Mouse (Mus musculus) liver, embryonic 12.5 days (tissue): Measurements from ENCODE around the gene Ttc7. TPM values are rescaled to one million over a fixed set of nuclear protein-coding genes. Genes with fewer than 3 reads are reported as not detected.

ENCODE experiments used
- ATAC-seq: fragments of 200-750 bp; cut with Nextera tagmentation; 2 replicates; pipeline ENCODE4 v1.8.0; 2017; ENCODE audit warnings: moderate number of reproducible peaks, mild to moderate bottlenecking, moderate library complexity
- H3K27ac ChIP-seq: fragments of 300-500 bp; sonication (generic); 2 replicates; pipeline ENCODE4 v1.5.1; 2016; ENCODE audit warnings: mild to moderate bottlenecking
- H3K27me3 ChIP-seq: fragments of 300-500 bp; sonication (generic); replicated peaks from 2 replicates; pipeline ENCODE4 v1.6.1; 2016; ENCODE audit warnings: mild to moderate bottlenecking, moderate library complexity
- H3K36me3 ChIP-seq: fragments of 300-500 bp; sonication (generic); 2 replicates; pipeline ENCODE4 v1.6.1; 2016; ENCODE audit warnings: mild to moderate bottlenecking, moderate library complexity
- H3K4me1 ChIP-seq: fragments of 300-500 bp; sonication (generic); 2 replicates; pipeline ENCODE4 v1.6.1; 2016
- H3K4me2 ChIP-seq: fragments of 300-500 bp; sonication (generic); 2 replicates; pipeline ENCODE4 v1.6.1; 2016; ENCODE audit warnings: mild to moderate bottlenecking, moderate library complexity
- H3K4me3 ChIP-seq: fragments of 300-500 bp; sonication (generic); 2 replicates; pipeline ENCODE4 v1.5.1; 2016; ENCODE audit warnings: mild to moderate bottlenecking, moderate library complexity
- H3K9ac ChIP-seq: fragments of 300-500 bp; sonication (generic); 2 replicates; pipeline ENCODE4 v1.6.1; 2016; ENCODE audit warnings: mild to moderate bottlenecking, moderate library complexity
- H3K9me3 ChIP-seq: fragments of 300-500 bp; sonication (generic); replicated peaks from 2 replicates; pipeline ENCODE4 v1.6.1; 2016; ENCODE audit warnings: mild to moderate bottlenecking, moderate library complexity
- WGBS: fragments of 180-500 bp; shearing (Covaris S2); methylation state at CpG from one replicate; pipeline ENCODE4 v1.1.7; 2016; ENCODE audit not compliant: insufficient replicate concordance; 5-methylcytosine and 5-hydroxymethylcytosine counted together
- polyA plus RNA-seq: library from polyadenylated mRNA; unstranded; fragments of >200 nt; fragmentation: Nextera tagmentation; extraction: Ambion mirVana; gene quantifications from 2 replicates; pipeline ENCODE4 v1.2.1, GENCODE M21; 2016

Gene Ttc7
- polyA plus RNA-seq, 1 experiment from 2014 or later: 17.0 TPM

GRCm38 (mm10) chr17:87364108-87364507 lies 81.4 kb downstream of the Ttc7 start:
- no peak overlapping the region for H3K4me2 ChIP-seq
- peaks cover 22% of the 10 kb centered on the region for H3K36me3 ChIP-seq
- 78% methylated on average over 15 of the region's 15 CpGs for WGBS
- no peak overlapping the region for H3K4me3 ChIP-seq
- H3K9ac ChIP-seq: no peak overlapping the region
- H3K27ac ChIP-seq: no peak overlapping the region
- no peak for ATAC-seq
- peaks cover 42% of the 10 kb centered on the region for H3K4me1 ChIP-seq
- no peaks in the 10 kb centered on the region for H3K27me3 ChIP-seq
- no peaks in the 10 kb centered on the region for H3K9me3 ChIP-seq

- no peak overlapping the region for H3K4me3 ChIP-seq
- peak; percentile 89 for ATAC-seq
- H3K4me2 ChIP-seq: peak overlapping the region; percentile 46
- peak overlapping the region; percentile 46; the same call in 1 of the 2 replicates for H3K27ac ChIP-seq
- H3K27me3 ChIP-seq: no peaks in the 10 kb centered on the region
- no peaks in the 10 kb centered on the region for H3K9me3 ChIP-seq
- H3K4me1 ChIP-seq: peaks cover 38% of the 10 kb centered on the region
- peaks cover 17% of the 10 kb centered on the region for H3K36me3 ChIP-seq
- WGBS: 8% methylated on average over 8 of the region's 8 CpGs
- H3K9ac ChIP-seq: peak overlapping the region; percentile 23; the same call in 1 of the 2 replicates
Measured at GRCm38 (mm10) chr17:87365268-87365667, 82.6 kb downstream of the Ttc7 start.

GRCm38 (mm10) chr17:87366520-87366919 lies 83.8 kb downstream of the Ttc7 start:
- 48% methylated on average over 2 of the region's 2 CpGs for WGBS
- H3K9me3 ChIP-seq: no peaks in the 10 kb centered on the region
- ATAC-seq: no peak
- no peak overlapping the region for H3K27ac ChIP-seq
- H3K36me3 ChIP-seq: peaks cover 19% of the 10 kb centered on the region
- H3K27me3 ChIP-seq: no peaks in the 10 kb centered on the region
- no peak overlapping the region for H3K9ac ChIP-seq
- peaks cover 38% of the 10 kb centered on the region for H3K4me1 ChIP-seq
- no peak overlapping the region for H3K4me3 ChIP-seq
- H3K4me2 ChIP-seq: no peak overlapping the region

GRCm38 (mm10) chr17:87367228-87367627 lies 84.5 kb downstream of the Ttc7 start:
- H3K9me3 ChIP-seq: no peaks in the 10 kb centered on the region
- no peak overlapping the region for H3K9ac ChIP-seq
- no peak overlapping the region for H3K27ac ChIP-seq
- H3K4me1 ChIP-seq: peaks cover 38% of the 10 kb centered on the region
- peaks cover 14% of the 10 kb centered on the region for H3K36me3 ChIP-seq
- H3K4me3 ChIP-seq: no peak overlapping the region
- WGBS: 48% methylated on average over 4 of the region's 4 CpGs
- no peaks in the 10 kb centered on the region for H3K27me3 ChIP-seq
- H3K4me2 ChIP-seq: no peak overlapping the region
- no peak for ATAC-seq

- ATAC-seq: no peak
- no peak overlapping the region for H3K4me2 ChIP-seq
- WGBS: 39% methylated on average over 3 of the region's 3 CpGs
Measured at GRCm38 (mm10) chr17:87367640-87368039, 85.0 kb downstream of the Ttc7 start.

DNA sequence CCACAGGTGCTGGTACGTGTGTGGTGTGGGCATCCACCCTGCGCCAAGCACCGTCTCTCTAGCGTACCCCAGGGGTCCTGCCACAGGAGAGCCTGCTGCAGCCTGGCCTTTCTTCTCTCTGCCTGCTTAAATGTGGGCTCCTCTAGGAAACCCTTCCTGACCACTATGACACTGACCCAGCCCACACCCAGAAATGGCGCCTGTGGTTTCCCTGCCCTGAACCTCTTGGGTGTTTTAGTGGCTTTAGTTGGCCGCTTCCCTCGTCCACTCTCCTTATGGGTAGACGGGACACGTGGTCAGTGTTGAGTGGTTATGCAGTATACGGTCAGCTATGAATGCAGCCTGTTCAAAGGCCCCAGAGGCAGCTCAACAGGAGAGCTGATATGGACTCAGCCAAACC lies 85.8 kb downstream of the Ttc7 start:
- Histone ChIP-seq H3K27me3 (no peaks in the 10 kb centered on the region), H3K4me1 (peaks cover 38% of the 10 kb centered on the region), H3K36me3 (peaks cover 5% of the 10 kb centered on the region), H3K27ac (no peak overlapping the region), H3K4me2 (no peak overlapping the region), H3K4me3 (no peak overlapping the region), H3K9ac (no peak overlapping the region), H3K9me3 (no peaks in the 10 kb centered on the region)
- no peak for ATAC-seq
- whole genome bisulfite sequencing: 82% methylated on average over 10 of the region's 10 CpGs

More at GRCm38 (mm10) chr17:87367640-87368039, 85.0 kb downstream of the Ttc7 start:
- Histone ChIP-seq H3K9ac (no peak overlapping the region), H3K27me3 (no peaks in the 10 kb centered on the region), H3K9me3 (no peaks in the 10 kb centered on the region), H3K36me3 (peaks cover 10% of the 10 kb centered on the region), H3K27ac (no peak overlapping the region), H3K4me3 (no peak overlapping the region), H3K4me1 (peaks cover 38% of the 10 kb centered on the region)

DNA sequence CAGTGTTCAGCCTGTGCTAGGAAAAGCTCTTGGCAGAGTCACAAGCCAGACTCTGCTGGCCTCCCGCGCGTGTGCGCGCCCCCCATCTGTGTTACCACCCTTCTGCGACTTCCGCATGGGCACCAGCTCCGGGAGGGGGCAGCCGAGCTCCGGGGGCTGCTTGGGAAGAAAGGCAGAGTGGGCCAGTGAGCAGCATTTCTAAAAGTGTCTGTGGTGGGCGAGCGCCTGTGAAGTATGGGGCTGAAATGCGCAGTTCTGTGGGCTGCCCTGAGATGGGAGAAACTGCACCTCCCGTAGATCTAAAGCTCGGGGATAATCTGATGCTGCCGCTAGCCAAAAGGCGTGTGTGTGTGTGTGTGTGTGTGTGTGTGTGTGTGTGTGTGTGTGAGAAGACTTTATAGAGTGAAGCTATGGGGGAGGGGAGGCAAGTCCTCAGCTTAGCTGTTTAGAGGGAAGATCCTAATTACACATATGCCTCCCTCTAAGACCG lies 86.6 kb downstream of the Ttc7 start:
- H3K4me1 ChIP-seq: peaks cover 35% of the 10 kb centered on the region
- peaks cover 5% of the 10 kb centered on the region; the same call in 1 of the 2 replicates for H3K36me3 ChIP-seq
- no peak overlapping the region for H3K9ac ChIP-seq
- H3K27ac ChIP-seq: no peak overlapping the region
- H3K27me3 ChIP-seq: no peaks in the 10 kb centered on the region
- WGBS: 80% methylated on average over 18 of the region's 18 CpGs
- H3K9me3 ChIP-seq: no peaks in the 10 kb centered on the region
- ATAC-seq: no peak
- no peak overlapping the region for H3K4me3 ChIP-seq
- no peak overlapping the region for H3K4me2 ChIP-seq

DNA sequence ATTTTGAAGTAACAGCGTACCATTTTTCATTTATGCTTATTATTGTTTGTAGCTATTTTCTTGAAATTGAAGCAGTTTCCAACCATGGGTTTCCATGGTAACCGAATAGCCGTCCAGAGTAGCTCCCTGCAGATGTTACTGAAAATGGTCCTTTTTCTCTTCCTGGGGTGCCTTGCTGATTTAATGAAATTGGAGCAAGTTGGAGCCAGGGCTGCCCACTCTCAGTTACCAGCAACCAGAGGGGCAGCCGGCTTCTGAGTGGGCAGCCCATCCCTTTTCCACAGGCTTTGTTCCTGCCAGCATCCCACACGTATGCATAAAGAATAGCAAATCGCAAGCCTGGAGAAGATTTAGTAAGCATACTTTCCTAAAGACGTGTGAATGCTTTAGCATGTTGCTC lies 89.5 kb downstream of the Ttc7 start:
- Histone ChIP-seq H3K9ac (no peak overlapping the region), H3K9me3 (no peaks in the 10 kb centered on the region), H3K27ac (no peak overlapping the region), H3K36me3 (0 out of 2 replicates have a peak, but pooled peaks cover 5% of the 10 kb centered on the region), H3K4me1 (peaks cover 24% of the 10 kb centered on the region), H3K4me3 (no peak overlapping the region), H3K27me3 (no peaks in the 10 kb centered on the region), H3K4me2 (no peak overlapping the region)
- ATAC-seq: no peak
- WGBS: 82% methylated on average over 7 of the region's 7 CpGs

GRCm38 (mm10) chr17:87373327-87373726 lies 90.6 kb downstream of the Ttc7 start:
- Histone ChIP-seq H3K4me3 (no peak overlapping the region), H3K9ac (no peak overlapping the region), H3K27me3 (no peaks in the 10 kb centered on the region), H3K4me1 (peaks cover 29% of the 10 kb centered on the region), H3K27ac (no peak overlapping the region), H3K9me3 (no peaks in the 10 kb centered on the region), H3K4me2 (no peak overlapping the region), H3K36me3 (0 out of 2 replicates have a peak, but pooled peaks cover 5% of the 10 kb centered on the region)
- 80% methylated on average over 9 of the region's 9 CpGs for WGBS
- ATAC-seq: no peak

GRCm38 (mm10) chr17:87375941-87376511 lies 93.3 kb downstream of the Ttc7 start:
- 40% methylated on average over 10 of the region's 10 CpGs for WGBS
- Histone ChIP-seq H3K27ac (peak overlapping the region; percentile 65), H3K4me3 (no peak overlapping the region), H3K36me3 (no peaks in the 10 kb centered on the region), H3K27me3 (no peaks in the 10 kb centered on the region), H3K4me1 (peaks cover 43% of the 10 kb centered on the region), H3K9me3 (no peaks in the 10 kb centered on the region), H3K4me2 (no peak overlapping the region), H3K9ac (no peak overlapping the region)
- no peak for ATAC-seq

- peak; percentile 22 for ATAC-seq
- Histone ChIP-seq H3K27me3 (no peaks in the 10 kb centered on the region), H3K27ac (peak overlapping the region; percentile 65; the same call in 1 of the 2 replicates), H3K4me1 (peaks cover 43% of the 10 kb centered on the region), H3K9me3 (no peaks in the 10 kb centered on the region), H3K4me3 (no peak overlapping the region), H3K9ac (no peak overlapping the region), H3K4me2 (no peak overlapping the region), H3K36me3 (no peaks in the 10 kb centered on the region)
- WGBS: 79% methylated on average over 6 of the region's 6 CpGs
Measured at GRCm38 (mm10) chr17:87376831-87377471, 94.3 kb downstream of the Ttc7 start.

DNA sequence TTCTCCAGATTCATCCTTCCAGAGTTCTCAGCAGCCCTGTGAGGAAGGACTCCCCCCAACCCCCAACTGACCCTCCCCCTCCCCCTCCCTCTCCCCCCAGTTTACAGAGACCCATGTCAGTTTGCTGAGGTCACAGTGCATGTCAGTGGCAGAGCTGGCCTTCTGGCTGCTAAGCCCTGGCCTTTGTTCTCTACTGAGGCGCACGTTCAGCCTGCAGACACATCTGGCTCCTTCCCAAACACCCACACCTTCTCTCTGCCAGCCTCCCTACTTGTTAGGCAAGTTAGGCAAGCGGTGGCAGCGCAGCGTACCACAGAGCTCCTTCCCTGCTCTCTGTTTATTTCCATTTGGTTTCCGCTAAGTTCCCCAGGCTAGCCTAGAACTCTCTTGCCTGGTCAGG lies 94.8 kb downstream of the Ttc7 start:
- ATAC-seq: peak; percentile 28; the same call in 1 of the 2 replicates
- H3K9me3 ChIP-seq: no peaks in the 10 kb centered on the region
- H3K36me3 ChIP-seq: no peaks in the 10 kb centered on the region
- H3K27ac ChIP-seq: peak overlapping the region; percentile 65; the same call in 1 of the 2 replicates
- no peak overlapping the region for H3K9ac ChIP-seq
- no peaks in the 10 kb centered on the region for H3K27me3 ChIP-seq
- no peak overlapping the region for H3K4me2 ChIP-seq
- no peak overlapping the region for H3K4me3 ChIP-seq
- H3K4me1 ChIP-seq: peaks cover 43% of the 10 kb centered on the region
- 83% methylated on average over 6 of the region's 6 CpGs for WGBS
